Mouse (Mus musculus): ENCODE results near the gene Elmod2. TPM values are rescaled to one million over a fixed set of nuclear protein-coding genes. Genes with fewer than 3 reads are reported as not detected.

The Elmod2 gene
- polyA plus RNA-seq, 1 experiment from 2014 or later, result 17.7 TPM

DNA sequence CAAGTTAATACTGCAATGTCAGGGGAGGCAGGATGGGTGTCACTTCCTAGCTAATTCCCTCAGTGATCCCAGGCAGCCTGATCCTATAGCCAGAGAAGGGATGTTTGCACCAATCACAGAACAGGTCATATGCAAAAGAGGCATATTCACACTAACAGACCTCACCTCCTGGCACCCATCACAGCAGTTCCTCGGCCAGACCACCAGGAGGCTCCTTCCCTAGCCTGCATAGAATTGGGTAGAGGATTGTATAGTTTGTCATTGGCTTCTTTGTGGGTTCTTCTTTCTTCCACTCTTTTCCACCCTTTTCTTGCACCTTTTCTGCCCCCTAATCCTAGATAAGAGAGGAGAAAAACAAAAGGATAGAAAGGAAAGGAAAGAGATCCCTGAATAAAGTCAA is 32.2 kb downstream of the Elmod2 start:
- no peak overlapping the region for H3K27ac ChIP-seq (ENCODE audit: low read depth, low read length)
- H3K9me3 ChIP-seq (ENCODE audit: control insufficient read depth, low read length), result no peaks in the 10 kb centered on the region
- no peak for ATAC-seq (ENCODE audit: low FRiP score, low TSS enrichment)
- H3K4me1 ChIP-seq (ENCODE audit: control insufficient read depth, insufficient read depth, low read length), result no peaks in the 10 kb centered on the region
- no peak overlapping the region for H3K4me3 ChIP-seq (ENCODE audit: low read length)
- no peaks in the 10 kb centered on the region for H3K36me3 ChIP-seq (ENCODE audit: control insufficient read depth, insufficient read depth, low read length)
- no peak overlapping the region for H3K9ac ChIP-seq (ENCODE audit: low read depth, low read length)
- no peaks in the 10 kb centered on the region for H3K27me3 ChIP-seq (ENCODE audit: control insufficient read depth, insufficient read depth, low read length)
- 54% methylated on average over 1 of the region's 1 CpGs for WGBS
- H3K4me2 ChIP-seq (replicated peaks; ENCODE audit: low read depth, low read length), result no peak overlapping the region

DNA sequence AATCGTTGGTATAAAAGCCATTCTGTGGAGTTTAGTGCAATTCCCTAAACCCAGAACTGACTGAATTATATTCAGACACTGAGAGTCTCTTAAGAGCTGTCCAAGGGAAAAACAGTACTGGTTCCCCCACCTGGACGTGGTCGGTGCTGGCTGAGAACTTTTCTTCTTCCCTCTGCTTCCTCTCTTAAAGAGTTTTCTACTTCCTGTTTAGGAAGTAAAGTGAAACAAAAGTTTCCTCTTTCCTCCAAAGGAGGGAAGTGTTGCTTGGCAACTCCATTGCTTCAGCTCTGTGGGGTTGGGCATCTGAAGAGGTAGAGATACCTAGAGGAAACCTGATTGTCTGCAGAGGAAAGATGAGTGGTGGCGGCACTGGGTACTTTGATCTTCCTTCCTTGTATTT is 34.9 kb downstream of the Elmod2 start:
- no peak overlapping the region for H3K9ac ChIP-seq (ENCODE audit: low read depth, low read length)
- H3K27ac ChIP-seq (ENCODE audit: low read depth, low read length), result no peak overlapping the region
- H3K4me3 ChIP-seq (ENCODE audit: low read length), result no peak overlapping the region
- WGBS, result 58% methylated on average over 4 of the region's 4 CpGs
- no peaks in the 10 kb centered on the region for H3K4me1 ChIP-seq (ENCODE audit: control insufficient read depth, insufficient read depth, low read length)
- H3K9me3 ChIP-seq (ENCODE audit: control insufficient read depth, low read length), result no peaks in the 10 kb centered on the region
- H3K4me2 ChIP-seq (replicated peaks; ENCODE audit: low read depth, low read length), result no peak overlapping the region
- ATAC-seq (ENCODE audit: low FRiP score, low TSS enrichment), result no peak
- H3K36me3 ChIP-seq (ENCODE audit: control insufficient read depth, insufficient read depth, low read length), result no peaks in the 10 kb centered on the region
- no peaks in the 10 kb centered on the region for H3K27me3 ChIP-seq (ENCODE audit: control insufficient read depth, insufficient read depth, low read length)

DNA sequence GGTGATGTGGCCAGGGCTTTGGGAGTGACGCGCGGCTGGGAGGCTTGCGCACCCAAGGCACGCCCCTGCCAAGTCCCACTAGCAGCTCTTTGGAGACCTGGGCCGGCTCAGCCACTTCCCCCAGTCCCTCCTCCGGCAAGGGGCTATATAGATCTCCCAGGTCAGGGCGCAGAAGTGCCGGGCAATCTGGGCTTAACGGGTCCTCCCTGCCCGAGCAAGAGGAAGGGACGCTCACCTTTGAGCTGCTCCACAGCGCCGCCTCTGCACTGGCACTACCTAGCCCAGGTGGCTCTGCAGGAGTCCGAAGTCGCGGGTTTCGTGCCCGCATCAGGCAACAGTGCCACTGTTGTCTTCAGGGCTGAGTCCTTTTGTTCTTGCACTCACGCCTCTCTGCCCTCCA is 42.1 kb downstream of the Elmod2 start, which contains the start of gene Ucp1:
Gene Ucp1 (plus strand): TSS at position 177 of the 400 bp plus-strand sequence.
- 3% methylated on average over 20 of the region's 20 CpGs for WGBS
- Histone ChIP-seq H3K4me2 (replicated peaks; ENCODE audit: low read depth, low read length) (peak within 1 kb of the TSS; percentile 48), H3K27ac (ENCODE audit: low read depth, low read length) (no peak within 1 kb of the TSS)

GRCm38 (mm10) chr8:83285391-83285790 is 46.9 kb downstream of the Elmod2 start:
- Histone ChIP-seq H3K36me3 (ENCODE audit: control insufficient read depth, insufficient read depth, low read length) (no peaks in the 10 kb centered on the region), H3K4me2 (replicated peaks; ENCODE audit: low read depth, low read length) (no peak overlapping the region), H3K9ac (ENCODE audit: low read depth, low read length) (no peak overlapping the region), H3K9me3 (ENCODE audit: control insufficient read depth, low read length) (no peaks in the 10 kb centered on the region), H3K4me1 (ENCODE audit: control insufficient read depth, insufficient read depth, low read length) (no peaks in the 10 kb centered on the region), H3K4me3 (ENCODE audit: low read length) (no peak overlapping the region), H3K27me3 (ENCODE audit: control insufficient read depth, insufficient read depth, low read length) (peaks cover 3% of the 10 kb centered on the region), H3K27ac (ENCODE audit: low read depth, low read length) (no peak overlapping the region)
- WGBS, result 82% methylated on average over 8 of the region's 8 CpGs
- no peak for ATAC-seq (ENCODE audit: low FRiP score, low TSS enrichment)

More for the DNA sequence above, 42.1 kb downstream of the Elmod2 start, which contains the start of gene Ucp1:
- no peaks in the 10 kb centered on the region for H3K9me3 ChIP-seq (ENCODE audit: control insufficient read depth, low read length)
- peak within 1 kb of the TSS; percentile 22 for H3K4me3 ChIP-seq (ENCODE audit: low read length)
- no peak within 1 kb of the TSS; the same call in 1 of the 2 replicates for H3K9ac ChIP-seq (ENCODE audit: low read depth, low read length)
- no peaks in the 10 kb centered on the region for H3K4me1 ChIP-seq (ENCODE audit: control insufficient read depth, insufficient read depth, low read length)
- 0 out of 2 replicates have a peak, but pooled peaks have one; percentile 32 for ATAC-seq (ENCODE audit: low FRiP score, low TSS enrichment)
- H3K36me3 ChIP-seq (ENCODE audit: control insufficient read depth, insufficient read depth, low read length), result no peaks in the 10 kb centered on the region
- peaks cover 8% of the 10 kb centered on the region for H3K27me3 ChIP-seq (ENCODE audit: control insufficient read depth, insufficient read depth, low read length)

DNA sequence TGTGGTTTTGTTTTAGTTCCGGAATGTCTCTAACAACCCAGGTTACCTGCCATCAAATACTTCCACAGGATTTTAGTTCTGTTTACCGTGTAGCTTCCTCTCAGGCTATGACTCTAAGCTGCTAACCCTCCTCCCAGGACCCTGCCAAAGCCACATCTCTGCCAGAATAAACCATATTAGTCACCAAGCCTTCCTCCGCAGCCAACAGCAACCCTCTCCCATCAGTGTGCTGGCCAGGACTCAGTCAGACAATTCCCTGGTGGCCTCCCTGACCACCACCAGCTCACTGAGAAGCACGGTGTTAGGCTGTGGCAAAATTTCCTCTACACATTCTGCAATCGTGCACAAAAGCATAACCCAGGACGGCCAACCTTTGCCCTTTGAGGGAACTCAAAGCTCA is 53.9 kb downstream of the Elmod2 start:
- H3K4me3 ChIP-seq (ENCODE audit: low read length), result no peak overlapping the region
- H3K4me1 ChIP-seq (ENCODE audit: control insufficient read depth, insufficient read depth, low read length), result no peaks in the 10 kb centered on the region
- no peaks in the 10 kb centered on the region for H3K27me3 ChIP-seq (ENCODE audit: control insufficient read depth, insufficient read depth, low read length)
- no peak overlapping the region for H3K4me2 ChIP-seq (replicated peaks; ENCODE audit: low read depth, low read length)
- 80% methylated on average over 6 of the region's 6 CpGs for WGBS
- no peaks in the 10 kb centered on the region for H3K9me3 ChIP-seq (ENCODE audit: control insufficient read depth, low read length)
- H3K27ac ChIP-seq (ENCODE audit: low read depth, low read length), result no peak overlapping the region
- ATAC-seq (ENCODE audit: low FRiP score, low TSS enrichment), result no peak
- H3K9ac ChIP-seq (ENCODE audit: low read depth, low read length), result no peak overlapping the region
- no peaks in the 10 kb centered on the region for H3K36me3 ChIP-seq (ENCODE audit: control insufficient read depth, insufficient read depth, low read length)

- H3K36me3 ChIP-seq (ENCODE audit: control insufficient read depth, insufficient read depth, low read length), result no peaks in the 10 kb centered on the region
- WGBS, result 46% methylated on average over 11 of the region's 11 CpGs
- H3K9me3 ChIP-seq (ENCODE audit: control insufficient read depth, low read length), result no peaks in the 10 kb centered on the region
- no peak overlapping the region for H3K27ac ChIP-seq (ENCODE audit: low read depth, low read length)
- no peaks in the 10 kb centered on the region for H3K27me3 ChIP-seq (ENCODE audit: control insufficient read depth, insufficient read depth, low read length)
- no peak; the same call in 1 of the 2 replicates for ATAC-seq (ENCODE audit: low FRiP score, low TSS enrichment)
- no peak overlapping the region for H3K9ac ChIP-seq (ENCODE audit: low read depth, low read length)
- no peak overlapping the region for H3K4me2 ChIP-seq (replicated peaks; ENCODE audit: low read depth, low read length)
- no peaks in the 10 kb centered on the region for H3K4me1 ChIP-seq (ENCODE audit: control insufficient read depth, insufficient read depth, low read length)
- no peak overlapping the region for H3K4me3 ChIP-seq (ENCODE audit: low read length)
Observed at GRCm38 (mm10) chr8:83274470-83274869, 57.8 kb downstream of the Elmod2 start.

- ATAC-seq (ENCODE audit: low FRiP score, low TSS enrichment), result no peak
- H3K4me1 ChIP-seq (ENCODE audit: control insufficient read depth, insufficient read depth, low read length), result no peaks in the 10 kb centered on the region
- no peak overlapping the region for H3K4me2 ChIP-seq (replicated peaks; ENCODE audit: low read depth, low read length)
- no peak overlapping the region for H3K4me3 ChIP-seq (ENCODE audit: low read length)
- no peaks in the 10 kb centered on the region for H3K9me3 ChIP-seq (ENCODE audit: control insufficient read depth, low read length)
- H3K27me3 ChIP-seq (ENCODE audit: control insufficient read depth, insufficient read depth, low read length), result no peaks in the 10 kb centered on the region
- no peak overlapping the region for H3K27ac ChIP-seq (ENCODE audit: low read depth, low read length)
- no peaks in the 10 kb centered on the region for H3K36me3 ChIP-seq (ENCODE audit: control insufficient read depth, insufficient read depth, low read length)
- 73% methylated on average over 10 of the region's 10 CpGs for WGBS
- no peak overlapping the region for H3K9ac ChIP-seq (ENCODE audit: low read depth, low read length)
Observed at GRCm38 (mm10) chr8:83272464-83272863, 59.8 kb downstream of the Elmod2 start.

- no peaks in the 10 kb centered on the region for H3K27me3 ChIP-seq (ENCODE audit: control insufficient read depth, insufficient read depth, low read length)
- no peak overlapping the region for H3K4me3 ChIP-seq (ENCODE audit: low read length)
- H3K9ac ChIP-seq (ENCODE audit: low read depth, low read length), result no peak overlapping the region
- no peak for ATAC-seq (ENCODE audit: low FRiP score, low TSS enrichment)
- no peaks in the 10 kb centered on the region for H3K36me3 ChIP-seq (ENCODE audit: control insufficient read depth, insufficient read depth, low read length)
- WGBS, result 90% methylated on average over 14 of the region's 14 CpGs
- H3K4me1 ChIP-seq (ENCODE audit: control insufficient read depth, insufficient read depth, low read length), result no peaks in the 10 kb centered on the region
- no peaks in the 10 kb centered on the region for H3K9me3 ChIP-seq (ENCODE audit: control insufficient read depth, low read length)
- H3K27ac ChIP-seq (ENCODE audit: low read depth, low read length), result no peak overlapping the region
- H3K4me2 ChIP-seq (replicated peaks; ENCODE audit: low read depth, low read length), result no peak overlapping the region
Observed at GRCm38 (mm10) chr8:83271172-83271571, 61.1 kb downstream of the Elmod2 start.
